Mouse (Mus musculus): ENCODE data around the gene Ccdc9.

DNA sequence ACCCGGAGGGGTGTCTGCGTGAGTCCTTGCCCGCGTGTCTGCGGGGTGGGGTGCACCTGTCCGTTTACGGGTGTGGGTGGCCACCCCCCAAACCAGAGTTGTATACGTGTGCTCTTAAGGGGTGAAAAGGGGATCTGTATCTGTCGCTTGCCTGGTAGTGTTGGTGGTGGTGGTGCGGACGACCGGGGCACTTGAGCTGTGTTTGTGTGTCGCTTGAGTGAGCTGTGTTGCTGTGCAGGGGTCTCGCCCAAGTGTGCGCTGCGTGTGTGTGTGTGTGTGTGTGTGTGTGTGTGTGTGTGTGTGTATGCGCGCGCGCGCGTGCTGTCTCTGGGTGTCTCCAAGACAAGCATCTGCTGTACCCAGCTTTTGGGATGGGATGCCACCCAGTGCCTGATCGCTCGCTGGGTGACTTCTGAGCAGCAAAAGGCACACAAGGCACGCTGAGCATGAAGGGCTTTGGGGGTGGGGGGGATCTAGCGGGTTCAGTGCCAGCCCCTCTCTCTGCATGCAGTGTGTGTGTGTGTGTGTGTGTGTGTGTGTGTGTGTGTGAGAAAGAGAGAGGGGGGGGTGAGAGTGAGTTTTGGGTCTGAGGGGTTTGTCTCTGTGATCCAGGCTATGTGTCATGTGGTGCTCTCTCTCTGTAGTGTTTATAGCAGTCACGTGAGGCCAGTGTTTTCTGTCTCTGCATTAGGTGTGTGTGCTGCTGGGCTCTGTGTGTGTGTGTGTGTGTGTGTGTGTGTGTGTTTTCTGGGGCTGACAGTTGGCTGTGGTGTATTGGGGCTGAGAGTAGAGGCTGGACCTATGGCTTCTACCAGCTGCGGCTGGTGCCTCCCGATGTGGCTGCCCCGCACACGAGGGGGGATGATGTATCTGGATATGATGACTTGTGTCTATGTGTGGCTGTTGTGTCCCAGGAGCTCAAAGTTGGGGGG, 24.2 kb upstream of the Ccdc9 start:
- TF ChIP-seq GATA1 (IDR thresholded peaks at IDR 0.05; ENCODE audit: low read length) = no peak
- TF ChIP-seq TAL1 (IDR thresholded peaks at IDR 0.05; ENCODE audit: low read length) = no peak
